Mouse (Mus musculus): Measurements from ENCODE around the gene Nr4a1. TPM values are rescaled to one million over a fixed set of nuclear protein-coding genes. Genes with fewer than 3 reads are reported as not detected.

The Nr4a1 gene
- total RNA-seq, 2 experiments from 2014 or later, result 53.8 to 63.8 TPM

GRCm38 (mm10) chr15:101286129-101286770, 32.2 kb downstream of the Nr4a1 start:
- no peak for DNase-seq

- no peak for DNase-seq
These were observed 33.3 kb downstream of the Nr4a1 start for GRCm38 (mm10) chr15:101287361-101287760.

GRCm38 (mm10) chr15:101290354-101290753, 36.3 kb downstream of the Nr4a1 start:
- DNase-seq, result no peak

GRCm38 (mm10) chr15:101292012-101292411, 37.9 kb downstream of the Nr4a1 start:
- no peak for DNase-seq

GRCm38 (mm10) chr15:101293025-101293621, 39.1 kb downstream of the Nr4a1 start, which contains the start of gene 6030408B16Rik:
Gene 6030408B16Rik (plus strand): TSS chr15:101293212.
- DNase-seq, result no peak

GRCm38 (mm10) chr15:101294028-101294894, 40.2 kb downstream of the Nr4a1 start:
- DNase-seq, result no peak

- no peak for DNase-seq
These were observed 41.0 kb downstream of the Nr4a1 start for GRCm38 (mm10) chr15:101295106-101295505.

- DNase-seq, result no peak
These were observed 41.5 kb downstream of the Nr4a1 start for GRCm38 (mm10) chr15:101295616-101296015.

- no peak for DNase-seq
These were observed 42.0 kb downstream of the Nr4a1 start for GRCm38 (mm10) chr15:101296091-101296490.

GRCm38 (mm10) chr15:101297988-101298387, 43.9 kb downstream of the Nr4a1 start:
- DNase-seq, result no peak

- DNase-seq, result no peak
These were observed 44.5 kb downstream of the Nr4a1 start for GRCm38 (mm10) chr15:101298550-101298949.

- no peak for DNase-seq
These were observed 45.5 kb downstream of the Nr4a1 start for GRCm38 (mm10) chr15:101299480-101299960.

GRCm38 (mm10) chr15:101300128-101300527, 46.1 kb downstream of the Nr4a1 start:
- no peak for DNase-seq

GRCm38 (mm10) chr15:101302201-101302600, 48.1 kb downstream of the Nr4a1 start:
- DNase-seq, result no peak

- DNase-seq, result no peak
These were observed 49.8 kb downstream of the Nr4a1 start for GRCm38 (mm10) chr15:101303830-101304229.

- DNase-seq, result peak; percentile 64 to 75
These were observed 52.4 kb downstream of the Nr4a1 start for GRCm38 (mm10) chr15:101306459-101306858.

GRCm38 (mm10) chr15:101308440-101309348, 54.6 kb downstream of the Nr4a1 start:
- DNase-seq, result peak in 1 of 2 experiments; percentile 47

GRCm38 (mm10) chr15:101309493-101309892, 55.4 kb downstream of the Nr4a1 start:
- no peak for DNase-seq

- peak in 1 of 2 experiments; percentile 41 for DNase-seq
These were observed 57.2 kb downstream of the Nr4a1 start for GRCm38 (mm10) chr15:101311087-101311770.

- no peak for DNase-seq
These were observed 57.9 kb downstream of the Nr4a1 start for GRCm38 (mm10) chr15:101312006-101312405.

- no peak for DNase-seq
These were observed 61.3 kb downstream of the Nr4a1 start for GRCm38 (mm10) chr15:101315378-101315777.

All from layer of hippocampus, postnatal 36 days (tissue).